16 mouse cellular contexts compared by ENCODE assay signal in genomic region chr12:84910066-84910465, GRCm38 (mm10).
"Had no signal": no experiment of that assay in that cellular context is flagged by ENCODE, and none has a peak within 500 bp of the region (broad histone marks: within the 10 kb centered on the region; RNA-seq: fewer than 3 reads in every experiment).

No protein-coding gene starts in this region.

- H3K4me1 ChIP-seq: liver, embryonic 13.5 days had no signal

- ATAC-seq: liver, postnatal 0 days had no signal

- H3K27me3 ChIP-seq: limb, embryonic 12.5 days; lung, embryonic 15.5 days; neural tube, embryonic 12.5 days; stomach, embryonic 15.5 days had no signal

- H3K4me3 ChIP-seq: limb, embryonic 12.5 days; liver, embryonic 13.5 days; lung, embryonic 15.5 days; midbrain, embryonic 10.5 days; myocyte; neural tube, embryonic 12.5 days; stomach, embryonic 15.5 days had no signal

- H3K27ac ChIP-seq: limb, embryonic 12.5 days; liver, embryonic 13.5 days; lung, embryonic 15.5 days; midbrain, embryonic 10.5 days; neural tube, embryonic 12.5 days; stomach, embryonic 15.5 days had no signal

- DNase-seq: kidney, postnatal 10 days; liver; liver, embryonic 13.5 days; liver, postnatal 0 days; lung, postnatal 36 days; midbrain, embryonic 14.5 days; retina, postnatal 1 day; right cerebral cortex, postnatal 4 days; spleen, adult 18-20 months; thymus, postnatal 4 days had no signal
